Mouse (Mus musculus): ENCODE measurements around the gene Pde4b. TPM values are rescaled to one million over a fixed set of nuclear protein-coding genes. Genes with fewer than 3 reads are reported as not detected.
"Not testable (repeated sequence)": the region's sequence is repeated elsewhere in the genome, so short reads cannot be mapped to it uniquely, and the experiment has no call there.

Gene Pde4b
- polyA plus RNA-seq, 1 experiment from 2014 or later, result 32.1 TPM

DNA sequence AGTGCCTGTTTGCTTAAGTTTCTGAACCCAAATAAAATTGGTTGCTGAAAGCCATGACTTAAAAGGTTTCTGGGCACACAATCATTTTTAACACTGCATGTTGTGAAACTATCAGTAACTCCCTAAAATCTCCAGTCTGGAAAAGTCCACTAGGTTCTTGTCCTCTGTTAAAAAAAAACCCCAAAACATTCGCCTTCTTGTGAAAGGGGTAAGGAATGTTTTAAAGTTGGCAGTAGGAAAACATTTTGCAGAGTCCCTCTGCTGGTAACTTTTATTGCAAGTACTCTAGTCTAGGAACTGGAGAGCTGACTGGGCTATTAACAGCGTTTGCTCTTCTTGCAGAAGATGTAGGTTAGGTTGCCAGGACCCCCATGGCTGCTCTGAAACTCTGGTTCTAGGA is 400.7 kb downstream of the Pde4b start:
- Histone ChIP-seq H3K4me1 (replicated peaks; ENCODE audit: control insufficient read depth, insufficient read depth, low read length) (peaks cover 24% of the 10 kb centered on the region), H3K27me3 (replicated peaks; ENCODE audit: control insufficient read depth, insufficient read depth, low read length) (no peaks in the 10 kb centered on the region), H3K9me3 (ENCODE audit: control insufficient read depth, low read length) (no peaks in the 10 kb centered on the region), H3K27ac (ENCODE audit: low read length) (no peak overlapping the region), H3K36me3 (ENCODE audit: control insufficient read depth, insufficient read depth) (no peaks in the 10 kb centered on the region), H3K9ac (replicated peaks; ENCODE audit: low read depth, low read length) (no peak overlapping the region), H3K4me2 (ENCODE audit: low read length) (no peak overlapping the region), H3K4me3 (replicated peaks; ENCODE audit: low read length) (no peak overlapping the region)
- 44% methylated on average over 2 of the region's 2 CpGs for WGBS
- no peak for ATAC-seq

DNA sequence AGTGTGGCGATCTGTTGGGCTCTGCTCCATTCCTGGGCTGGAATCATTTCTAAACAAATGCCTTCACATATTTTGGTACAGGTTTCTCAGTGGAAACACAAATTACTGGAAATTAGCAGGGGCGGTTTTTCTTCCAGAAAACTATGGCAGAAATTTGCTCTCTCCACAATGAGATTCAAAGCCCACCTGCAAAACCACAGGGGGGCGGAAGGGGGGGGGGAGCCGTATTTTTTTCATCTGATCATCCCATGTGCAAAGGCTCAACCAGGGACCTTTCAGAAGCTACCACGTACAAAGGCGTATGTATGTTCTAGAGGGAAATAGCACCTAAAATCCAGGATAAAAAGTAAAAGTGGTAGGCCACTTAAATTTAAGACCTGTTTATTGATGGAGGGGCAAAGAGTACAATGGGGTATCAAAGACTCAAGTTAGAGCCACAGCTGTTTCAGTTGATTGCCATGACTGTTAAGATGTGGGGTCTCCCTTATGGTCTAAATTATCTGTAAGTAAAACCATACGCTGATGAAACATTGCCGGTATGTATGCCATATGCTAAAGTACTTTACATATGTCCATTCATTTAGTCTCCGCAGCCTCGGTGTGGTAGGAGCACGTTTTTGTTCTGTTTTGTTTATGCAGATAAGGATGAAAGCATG is 404.3 kb downstream of the Pde4b start:
- no peak overlapping the region for H3K27ac ChIP-seq (ENCODE audit: low read length)
- H3K36me3 ChIP-seq (ENCODE audit: control insufficient read depth, insufficient read depth), result no peaks in the 10 kb centered on the region
- no peak overlapping the region for H3K4me3 ChIP-seq (replicated peaks; ENCODE audit: low read length)
- 75% methylated on average over 11 of the region's 11 CpGs for WGBS
- no peaks in the 10 kb centered on the region for H3K27me3 ChIP-seq (replicated peaks; ENCODE audit: control insufficient read depth, insufficient read depth, low read length)
- H3K4me1 ChIP-seq (replicated peaks; ENCODE audit: control insufficient read depth, insufficient read depth, low read length), result peaks cover 33% of the 10 kb centered on the region
- no peaks in the 10 kb centered on the region for H3K9me3 ChIP-seq (ENCODE audit: control insufficient read depth, low read length)
- no peak overlapping the region for H3K4me2 ChIP-seq (ENCODE audit: low read length)
- ATAC-seq, result no peak
- H3K9ac ChIP-seq (replicated peaks; ENCODE audit: low read depth, low read length), result no peak overlapping the region

DNA sequence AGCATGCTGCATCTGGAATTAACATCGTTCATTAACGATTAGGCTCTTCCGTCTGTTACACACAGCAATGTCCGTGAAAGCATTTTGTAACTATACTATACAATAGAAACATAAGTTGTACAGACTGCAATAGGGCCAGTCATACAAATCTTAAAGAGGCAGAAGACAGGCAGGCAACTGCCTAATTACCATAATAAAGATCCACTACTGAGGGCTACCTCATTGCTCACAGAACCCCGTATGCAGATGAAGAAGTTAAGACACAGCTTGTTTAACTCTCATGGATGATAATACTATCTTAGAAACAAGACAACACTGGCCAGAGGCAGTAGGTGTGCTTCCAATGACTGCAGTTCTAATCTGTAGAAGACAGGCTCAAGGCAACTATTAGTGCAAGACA is 405.6 kb downstream of the Pde4b start:
- Histone ChIP-seq H3K4me1 (replicated peaks; ENCODE audit: control insufficient read depth, insufficient read depth, low read length) (peaks cover 24% of the 10 kb centered on the region), H3K4me3 (replicated peaks; ENCODE audit: low read length) (no peak overlapping the region), H3K36me3 (ENCODE audit: control insufficient read depth, insufficient read depth) (no peaks in the 10 kb centered on the region), H3K27ac (ENCODE audit: low read length) (no peak overlapping the region), H3K4me2 (ENCODE audit: low read length) (no peak overlapping the region), H3K27me3 (replicated peaks; ENCODE audit: control insufficient read depth, insufficient read depth, low read length) (no peaks in the 10 kb centered on the region), H3K9ac (replicated peaks; ENCODE audit: low read depth, low read length) (no peak overlapping the region), H3K9me3 (ENCODE audit: control insufficient read depth, low read length) (no peaks in the 10 kb centered on the region)
- ATAC-seq, result peak; percentile 8; the same call in 1 of the 2 replicates
- 15% methylated on average over 5 of the region's 5 CpGs for WGBS

DNA sequence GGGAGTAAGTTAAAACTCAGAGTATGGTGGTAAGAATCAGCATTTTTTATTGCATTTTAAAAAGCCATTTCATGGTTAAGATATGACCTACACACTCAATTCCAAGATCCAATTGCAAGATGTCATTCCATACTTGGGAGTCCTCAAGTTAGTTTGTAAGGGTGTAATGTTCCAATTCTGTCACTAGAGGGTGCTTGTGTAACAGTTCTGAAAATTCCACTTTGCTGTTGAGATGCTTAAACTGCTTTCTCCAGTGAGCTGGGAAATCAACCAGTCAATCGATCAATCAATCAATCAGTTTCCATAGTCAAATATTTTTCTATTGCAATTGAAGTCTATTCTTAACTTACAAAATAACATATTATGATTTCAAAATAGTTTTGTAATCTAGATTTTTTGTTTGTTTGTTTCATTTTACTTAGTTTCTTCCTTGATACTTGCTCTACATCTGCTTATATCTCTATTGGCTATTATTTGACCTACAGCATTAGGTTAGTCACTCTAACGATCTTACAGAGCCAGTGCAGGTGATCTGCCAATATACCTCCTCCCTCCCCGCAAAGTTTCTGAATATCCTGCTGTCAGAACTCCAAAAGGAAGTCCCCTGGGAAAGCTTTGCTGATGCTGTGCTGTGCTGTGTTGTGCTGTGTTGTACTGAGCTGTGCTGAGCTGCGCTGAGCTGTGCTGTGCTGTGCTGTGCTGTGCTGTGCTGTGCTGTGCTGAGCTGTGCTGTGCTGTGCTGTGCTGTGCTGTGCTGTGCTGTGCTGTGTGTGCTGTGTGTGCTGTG is 406.2 kb downstream of the Pde4b start:
- peak; percentile 18; the same call in 1 of the 2 replicates for ATAC-seq
- peaks cover 24% of the 10 kb centered on the region for H3K4me1 ChIP-seq (replicated peaks; ENCODE audit: control insufficient read depth, insufficient read depth, low read length)
- H3K27me3 ChIP-seq (replicated peaks; ENCODE audit: control insufficient read depth, insufficient read depth, low read length), result no peaks in the 10 kb centered on the region
- 52% methylated on average over 4 of the region's 4 CpGs for WGBS
- no peak overlapping the region for H3K4me3 ChIP-seq (replicated peaks; ENCODE audit: low read length)
- H3K4me2 ChIP-seq (ENCODE audit: low read length), result no peak overlapping the region
- H3K9ac ChIP-seq (replicated peaks; ENCODE audit: low read depth, low read length), result no peak overlapping the region
- H3K36me3 ChIP-seq (ENCODE audit: control insufficient read depth, insufficient read depth), result no peaks in the 10 kb centered on the region
- no peak overlapping the region for H3K27ac ChIP-seq (ENCODE audit: low read length)
- no peaks in the 10 kb centered on the region for H3K9me3 ChIP-seq (ENCODE audit: control insufficient read depth, low read length)

DNA sequence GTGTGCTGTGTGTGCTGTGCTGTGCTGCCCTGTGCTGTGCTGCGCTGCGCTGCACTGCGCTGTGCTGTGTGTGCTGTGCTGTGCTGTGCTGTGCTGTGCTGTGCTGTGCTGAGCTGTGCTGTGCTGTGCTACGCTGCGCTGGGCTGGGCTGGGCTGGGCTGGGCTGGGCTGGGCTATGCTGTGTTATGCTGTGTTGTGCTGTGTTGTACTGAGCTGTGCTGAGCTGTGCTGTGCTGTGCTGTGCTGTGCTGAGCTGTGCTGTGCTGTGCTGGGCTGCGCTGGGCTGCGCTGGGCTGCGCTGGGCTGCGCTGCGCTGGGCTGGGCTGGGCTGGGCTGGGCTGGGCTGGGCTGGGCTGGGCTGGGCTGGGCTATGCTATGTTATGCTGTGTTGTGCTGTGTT is 406.9 kb downstream of the Pde4b start:
- ATAC-seq, result peak; percentile 64
- not testable (repeated sequence) for H3K9ac ChIP-seq (replicated peaks; ENCODE audit: low read depth, low read length); H3K9me3 ChIP-seq (ENCODE audit: control insufficient read depth, low read length); H3K4me3 ChIP-seq (replicated peaks; ENCODE audit: low read length); H3K36me3 ChIP-seq (ENCODE audit: control insufficient read depth, insufficient read depth); H3K27me3 ChIP-seq (replicated peaks; ENCODE audit: control insufficient read depth, insufficient read depth, low read length); H3K4me2 ChIP-seq (ENCODE audit: low read length); H3K27ac ChIP-seq (ENCODE audit: low read length)
- WGBS, result 91% methylated on average over 10 of the region's 10 CpGs
- H3K4me1 ChIP-seq (replicated peaks; ENCODE audit: control insufficient read depth, insufficient read depth, low read length), result peaks cover 24% of the 10 kb centered on the region

DNA sequence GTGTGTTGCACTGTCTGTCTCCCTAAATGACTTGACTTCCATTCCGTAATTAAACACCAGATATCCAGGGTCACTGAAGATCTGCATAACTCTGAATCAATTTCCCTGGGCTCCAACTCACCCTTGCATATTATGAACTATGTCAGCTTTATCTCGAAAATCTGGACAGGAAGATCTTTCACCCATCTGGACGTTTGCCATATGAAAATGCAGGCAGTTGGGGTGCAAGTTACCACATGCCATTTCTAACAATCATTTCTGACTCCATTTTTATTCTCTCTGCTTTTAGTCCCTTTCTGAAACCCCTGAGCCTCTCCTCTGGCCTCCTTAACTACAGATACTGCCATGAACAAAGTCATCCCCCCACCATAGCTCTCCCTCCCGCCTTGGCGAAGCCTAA is 407.7 kb downstream of the Pde4b start:
- ATAC-seq, result no peak
- Histone ChIP-seq H3K4me2 (ENCODE audit: low read length) (no peak overlapping the region), H3K36me3 (ENCODE audit: control insufficient read depth, insufficient read depth) (no peaks in the 10 kb centered on the region), H3K27ac (ENCODE audit: low read length) (peak overlapping the region; percentile 33), H3K9ac (replicated peaks; ENCODE audit: low read depth, low read length) (no peak overlapping the region), H3K4me3 (replicated peaks; ENCODE audit: low read length) (no peak overlapping the region), H3K9me3 (ENCODE audit: control insufficient read depth, low read length) (no peaks in the 10 kb centered on the region), H3K27me3 (replicated peaks; ENCODE audit: control insufficient read depth, insufficient read depth, low read length) (no peaks in the 10 kb centered on the region), H3K4me1 (replicated peaks; ENCODE audit: control insufficient read depth, insufficient read depth, low read length) (peaks cover 24% of the 10 kb centered on the region)
- 66% methylated on average over 5 of the region's 5 CpGs for WGBS

DNA sequence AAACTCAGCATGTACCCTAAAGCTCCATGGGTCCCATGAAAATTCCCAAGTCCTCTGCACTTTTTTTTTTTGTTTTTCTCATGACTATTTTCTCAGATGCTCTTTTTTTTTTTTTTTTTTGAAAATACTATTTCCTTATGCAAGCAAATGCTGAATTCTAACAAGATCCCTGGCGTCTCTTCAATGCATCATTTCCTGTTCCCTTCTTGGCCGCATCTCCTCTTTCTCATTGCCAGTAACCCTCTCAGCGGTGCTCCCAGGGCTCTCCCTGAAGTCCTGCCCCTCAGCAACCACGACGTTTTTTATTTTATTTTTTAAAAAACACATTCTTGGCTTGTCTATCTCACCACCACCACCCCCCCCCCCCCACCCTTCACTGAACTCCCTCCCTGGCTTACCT is 408.1 kb downstream of the Pde4b start:
- Histone ChIP-seq H3K27ac (ENCODE audit: low read length) (peak overlapping the region; percentile 33), H3K27me3 (replicated peaks; ENCODE audit: control insufficient read depth, insufficient read depth, low read length) (no peaks in the 10 kb centered on the region), H3K9me3 (ENCODE audit: control insufficient read depth, low read length) (no peaks in the 10 kb centered on the region), H3K4me2 (ENCODE audit: low read length) (no peak overlapping the region), H3K4me1 (replicated peaks; ENCODE audit: control insufficient read depth, insufficient read depth, low read length) (peaks cover 24% of the 10 kb centered on the region), H3K36me3 (ENCODE audit: control insufficient read depth, insufficient read depth) (no peaks in the 10 kb centered on the region), H3K4me3 (replicated peaks; ENCODE audit: low read length) (no peak overlapping the region), H3K9ac (replicated peaks; ENCODE audit: low read depth, low read length) (no peak overlapping the region)
- ATAC-seq, result no peak
- WGBS, result 56% methylated on average over 5 of the region's 5 CpGs

DNA sequence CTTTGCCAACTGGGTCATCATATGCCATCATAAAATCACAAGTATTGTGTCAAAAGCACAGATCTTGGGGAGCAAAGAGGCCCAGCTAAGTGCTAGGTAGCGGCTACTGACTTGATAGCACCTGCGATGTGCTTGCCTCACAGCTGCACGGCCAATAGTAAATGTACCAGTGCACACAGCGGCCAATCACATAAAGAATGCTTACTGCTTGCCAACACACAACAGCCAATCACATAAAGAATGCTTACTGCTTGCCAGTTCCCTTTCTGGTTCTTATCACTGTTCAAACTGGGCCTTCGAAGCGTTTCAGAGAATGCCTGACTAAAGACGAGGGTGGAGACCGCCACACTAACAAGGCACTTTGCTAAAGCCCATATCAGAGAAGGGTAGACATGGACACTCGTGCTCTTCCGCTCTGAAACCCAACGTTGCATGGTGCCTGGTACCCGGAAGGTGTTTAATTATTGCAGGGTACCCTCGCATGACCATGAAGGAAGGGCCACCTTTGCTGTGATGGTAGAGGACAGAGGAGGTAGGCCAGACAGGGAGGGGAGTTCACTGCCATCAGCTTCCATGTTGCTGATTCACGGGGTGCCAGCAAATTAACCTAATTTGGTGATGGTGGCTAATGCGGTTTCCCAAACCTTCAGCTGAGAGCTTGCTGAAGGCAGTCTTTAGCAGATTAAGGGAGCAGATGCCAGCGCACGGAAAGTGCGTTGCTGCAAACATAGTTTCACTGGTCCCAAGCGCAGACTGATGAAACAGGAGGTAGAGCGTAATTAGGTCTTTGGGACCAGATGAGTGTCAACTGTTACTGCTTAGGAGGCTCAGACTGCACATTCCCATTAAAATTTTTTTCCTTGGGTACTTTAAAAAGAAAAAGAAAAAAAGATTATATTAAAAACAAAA is 409.2 kb downstream of the Pde4b start:
- ATAC-seq, result peak; percentile 43; the same call in 1 of the 2 replicates
- Histone ChIP-seq H3K36me3 (ENCODE audit: control insufficient read depth, insufficient read depth) (no peaks in the 10 kb centered on the region), H3K4me2 (ENCODE audit: low read length) (no peak overlapping the region), H3K4me1 (replicated peaks; ENCODE audit: control insufficient read depth, insufficient read depth, low read length) (peaks cover 21% of the 10 kb centered on the region), H3K9ac (replicated peaks; ENCODE audit: low read depth, low read length) (no peak overlapping the region), H3K27ac (ENCODE audit: low read length) (peak overlapping the region; percentile 41), H3K4me3 (replicated peaks; ENCODE audit: low read length) (no peak overlapping the region), H3K9me3 (ENCODE audit: control insufficient read depth, low read length) (no peaks in the 10 kb centered on the region), H3K27me3 (replicated peaks; ENCODE audit: control insufficient read depth, insufficient read depth, low read length) (no peaks in the 10 kb centered on the region)
- 76% methylated on average over 20 of the region's 20 CpGs for WGBS

DNA sequence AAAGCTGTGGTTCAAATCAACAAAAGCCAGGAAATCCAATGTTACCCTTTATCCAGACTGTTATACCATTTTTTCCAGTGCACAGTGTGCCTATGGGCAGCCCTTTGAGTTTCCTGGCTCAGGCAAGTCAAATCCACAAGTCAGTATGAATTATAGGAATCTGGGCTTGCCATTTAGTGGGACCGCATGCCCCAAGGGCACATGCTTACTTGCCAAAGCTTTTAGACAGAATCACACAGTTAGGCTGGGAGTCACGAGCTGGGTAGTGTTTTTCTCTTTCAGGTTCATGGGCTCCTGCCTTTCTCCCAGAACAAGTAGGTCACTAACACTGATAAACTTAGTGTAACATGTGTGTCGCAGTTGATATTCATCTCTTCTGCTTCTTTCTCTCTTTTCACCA is 409.9 kb downstream of the Pde4b start:
- Histone ChIP-seq H3K27ac (ENCODE audit: low read length) (no peak overlapping the region), H3K9me3 (ENCODE audit: control insufficient read depth, low read length) (no peaks in the 10 kb centered on the region), H3K4me3 (replicated peaks; ENCODE audit: low read length) (no peak overlapping the region), H3K27me3 (replicated peaks; ENCODE audit: control insufficient read depth, insufficient read depth, low read length) (no peaks in the 10 kb centered on the region), H3K4me1 (replicated peaks; ENCODE audit: control insufficient read depth, insufficient read depth, low read length) (peaks cover 21% of the 10 kb centered on the region), H3K36me3 (ENCODE audit: control insufficient read depth, insufficient read depth) (no peaks in the 10 kb centered on the region), H3K9ac (replicated peaks; ENCODE audit: low read depth, low read length) (no peak overlapping the region), H3K4me2 (ENCODE audit: low read length) (no peak overlapping the region)
- ATAC-seq, result no peak
- 84% methylated on average over 3 of the region's 3 CpGs for WGBS
